Mouse (Mus musculus): ENCODE results near the gene Asic2. TPM values are rescaled to one million over a fixed set of nuclear protein-coding genes. Genes with fewer than 3 reads are reported as not detected.
A peak's percentile ranks its signal among the peaks of the same experiment; 100 is the strongest.

The Asic2 gene
- polyA plus RNA-seq, 1 experiment from 2014 or later: not detected

GRCm38 (mm10) chr11:81152460-81153160 is 815.6 kb downstream of the Asic2 start:
- 0 out of 2 replicates have a peak, but pooled peaks cover 8% of the 10 kb centered on the region for H3K4me1 ChIP-seq (replicated peaks)
- peak overlapping the region; percentile 43 for H3K4me3 ChIP-seq (replicated peaks)
- DNase-seq: no peak
- H3K9ac ChIP-seq: no peak overlapping the region
- H3K36me3 ChIP-seq: no peaks in the 10 kb centered on the region
- peaks cover 70% of the 10 kb centered on the region for H3K27me3 ChIP-seq
- no peak overlapping the region for H3K27ac ChIP-seq
- WGBS (ENCODE audit: insufficient replicate concordance): under 1% methylated on average over 51 of the region's 55 CpGs
- H3K9me3 ChIP-seq (replicated peaks): no peaks in the 10 kb centered on the region
- ATAC-seq (ENCODE audit: low read depth): no peak
- peak overlapping the region; percentile 63 for H3K4me2 ChIP-seq

- no peak overlapping the region for H3K27ac ChIP-seq
- peak overlapping the region; percentile 43 for H3K4me3 ChIP-seq (replicated peaks)
- H3K9me3 ChIP-seq (replicated peaks): no peaks in the 10 kb centered on the region
- ATAC-seq (ENCODE audit: low read depth): no peak
- no peak for DNase-seq
- no peak overlapping the region for H3K9ac ChIP-seq
- peak overlapping the region; percentile 63 for H3K4me2 ChIP-seq
- 0 out of 2 replicates have a peak, but pooled peaks cover 8% of the 10 kb centered on the region for H3K4me1 ChIP-seq (replicated peaks)
- H3K36me3 ChIP-seq: no peaks in the 10 kb centered on the region
- 1% methylated on average over 36 of the region's 42 CpGs for WGBS (ENCODE audit: insufficient replicate concordance)
- peaks cover 70% of the 10 kb centered on the region for H3K27me3 ChIP-seq
These were observed 816.3 kb downstream of the Asic2 start for GRCm38 (mm10) chr11:81152021-81152385.

GRCm38 (mm10) chr11:81151286-81152020 is 816.8 kb downstream of the Asic2 start:
- peaks cover 70% of the 10 kb centered on the region for H3K27me3 ChIP-seq
- H3K4me3 ChIP-seq (replicated peaks): peak overlapping the region; percentile 43
- H3K36me3 ChIP-seq: no peaks in the 10 kb centered on the region
- no peak for ATAC-seq (ENCODE audit: low read depth)
- H3K9ac ChIP-seq: no peak overlapping the region
- H3K4me2 ChIP-seq: peak overlapping the region; percentile 63
- WGBS (ENCODE audit: insufficient replicate concordance): 5% methylated on average over 36 of the region's 36 CpGs
- no peak for DNase-seq
- 0 out of 2 replicates have a peak, but pooled peaks cover 8% of the 10 kb centered on the region for H3K4me1 ChIP-seq (replicated peaks)
- no peak overlapping the region for H3K27ac ChIP-seq
- H3K9me3 ChIP-seq (replicated peaks): no peaks in the 10 kb centered on the region

DNA sequence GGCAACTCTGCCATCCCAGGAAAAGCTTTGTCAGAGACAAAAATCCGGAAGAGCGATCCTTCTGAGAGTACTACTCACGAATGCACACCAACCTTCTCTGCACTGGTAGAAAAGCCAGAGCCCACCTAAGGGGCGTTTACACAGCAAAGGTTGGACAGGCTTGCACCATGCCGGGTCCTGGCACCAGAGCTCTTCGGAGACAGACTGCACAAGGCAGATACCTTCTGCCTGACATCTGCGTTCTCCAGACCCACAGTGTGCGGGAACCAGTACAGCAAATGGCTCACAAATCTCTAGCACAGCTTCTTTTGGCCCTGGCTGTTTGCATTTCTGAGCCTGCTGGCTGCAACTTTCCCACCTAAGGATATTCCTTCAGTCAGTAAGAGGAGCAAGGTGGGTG is 817.6 kb downstream of the Asic2 start:
- peaks cover 62% of the 10 kb centered on the region for H3K27me3 ChIP-seq
- H3K4me3 ChIP-seq (replicated peaks): no peak overlapping the region
- H3K4me2 ChIP-seq: no peak overlapping the region
- no peak overlapping the region for H3K27ac ChIP-seq
- no peaks in the 10 kb centered on the region for H3K36me3 ChIP-seq
- WGBS (ENCODE audit: insufficient replicate concordance): 61% methylated on average over 8 of the region's 8 CpGs
- H3K4me1 ChIP-seq (replicated peaks): 0 out of 2 replicates have a peak, but pooled peaks cover 8% of the 10 kb centered on the region
- H3K9me3 ChIP-seq (replicated peaks): no peaks in the 10 kb centered on the region
- DNase-seq (no peak), ATAC-seq (ENCODE audit: low read depth) (no peak)
- no peak overlapping the region for H3K9ac ChIP-seq

- Histone ChIP-seq H3K27me3 (peaks cover 41% of the 10 kb centered on the region), H3K4me3 (replicated peaks) (no peak overlapping the region), H3K9me3 (replicated peaks) (no peaks in the 10 kb centered on the region), H3K27ac (no peak overlapping the region), H3K4me2 (no peak overlapping the region), H3K9ac (no peak overlapping the region), H3K36me3 (no peaks in the 10 kb centered on the region), H3K4me1 (replicated peaks) (0 out of 2 replicates have a peak, but pooled peaks cover 8% of the 10 kb centered on the region)
- DNase-seq (no peak), ATAC-seq (ENCODE audit: low read depth) (no peak)
- WGBS (ENCODE audit: insufficient replicate concordance): 57% methylated on average over 10 of the region's 10 CpGs
These were observed 819.8 kb downstream of the Asic2 start for GRCm38 (mm10) chr11:81148423-81148822.

GRCm38 (mm10) chr11:81146574-81147157 is 821.6 kb downstream of the Asic2 start:
- Histone ChIP-seq H3K4me1 (replicated peaks) (no peaks in the 10 kb centered on the region), H3K27me3 (peaks cover 23% of the 10 kb centered on the region), H3K9ac (no peak overlapping the region), H3K4me3 (replicated peaks) (no peak overlapping the region), H3K36me3 (no peaks in the 10 kb centered on the region), H3K4me2 (no peak overlapping the region), H3K27ac (no peak overlapping the region), H3K9me3 (replicated peaks) (no peaks in the 10 kb centered on the region)
- no peak for ATAC-seq (ENCODE audit: low read depth)
- no peak for DNase-seq
- 63% methylated on average over 9 of the region's 9 CpGs for WGBS (ENCODE audit: insufficient replicate concordance)

DNA sequence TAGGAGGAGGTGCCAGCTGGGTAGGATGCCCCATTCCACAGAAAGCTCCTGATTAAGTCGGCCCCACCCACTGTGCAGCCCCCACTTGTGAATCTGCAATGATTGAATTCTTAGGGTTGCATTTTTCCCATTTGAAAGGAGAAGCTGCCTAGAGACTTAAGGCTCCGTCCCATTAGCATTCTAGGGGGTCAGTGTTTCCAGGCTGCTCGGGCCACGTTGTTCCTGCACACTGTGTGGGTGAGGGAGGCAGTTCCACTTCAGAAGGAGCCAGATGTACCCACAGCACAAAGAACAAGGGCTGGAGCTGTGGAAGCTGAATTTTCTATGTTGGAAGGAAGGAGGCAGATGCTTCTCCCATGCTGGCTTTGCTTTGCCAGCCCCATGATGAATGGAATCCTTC is 833.1 kb downstream of the Asic2 start:
- no peaks in the 10 kb centered on the region for H3K4me1 ChIP-seq (replicated peaks)
- 43% methylated on average over 4 of the region's 4 CpGs for WGBS (ENCODE audit: insufficient replicate concordance)
- no peak overlapping the region for H3K4me2 ChIP-seq
- no peak overlapping the region for H3K27ac ChIP-seq
- no peak for DNase-seq
- no peaks in the 10 kb centered on the region for H3K27me3 ChIP-seq
- no peaks in the 10 kb centered on the region for H3K36me3 ChIP-seq
- no peak overlapping the region for H3K9ac ChIP-seq
- H3K4me3 ChIP-seq (replicated peaks): no peak overlapping the region
- no peaks in the 10 kb centered on the region for H3K9me3 ChIP-seq (replicated peaks)
- no peak for ATAC-seq (ENCODE audit: low read depth)

GRCm38 (mm10) chr11:81133950-81134349 is 834.3 kb downstream of the Asic2 start:
- Histone ChIP-seq H3K9ac (no peak overlapping the region), H3K36me3 (no peaks in the 10 kb centered on the region), H3K4me2 (no peak overlapping the region), H3K27me3 (no peaks in the 10 kb centered on the region), H3K9me3 (replicated peaks) (no peaks in the 10 kb centered on the region), H3K4me1 (replicated peaks) (no peaks in the 10 kb centered on the region), H3K4me3 (replicated peaks) (no peak overlapping the region), H3K27ac (no peak overlapping the region)
- WGBS (ENCODE audit: insufficient replicate concordance): 10% methylated on average over 5 of the region's 5 CpGs
- no peak for ATAC-seq (ENCODE audit: low read depth)
- no peak for DNase-seq

DNA sequence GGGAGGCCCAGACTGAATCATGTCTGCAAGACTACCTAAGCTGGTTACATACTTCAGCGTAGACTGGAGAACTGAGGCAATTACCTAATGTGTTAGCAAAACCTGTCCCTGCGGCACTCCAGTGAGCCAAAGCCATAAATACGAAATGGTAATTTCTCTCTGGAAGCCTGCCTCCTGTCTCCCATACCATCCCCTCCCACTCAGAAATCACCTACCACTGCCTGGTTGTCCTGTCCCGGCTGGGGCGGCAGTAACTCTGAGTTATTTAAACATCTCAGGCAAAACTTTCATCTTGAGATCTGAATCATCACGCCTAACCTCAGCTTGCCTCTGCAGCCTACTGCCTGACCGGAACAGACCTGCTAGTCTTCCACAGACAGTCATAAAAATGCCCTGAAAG is 835.6 kb downstream of the Asic2 start:
- Histone ChIP-seq H3K27me3 (no peaks in the 10 kb centered on the region), H3K27ac (no peak overlapping the region), H3K4me2 (no peak overlapping the region), H3K9ac (no peak overlapping the region), H3K4me1 (replicated peaks) (no peaks in the 10 kb centered on the region), H3K4me3 (replicated peaks) (no peak overlapping the region), H3K36me3 (no peaks in the 10 kb centered on the region), H3K9me3 (replicated peaks) (no peaks in the 10 kb centered on the region)
- no peak for DNase-seq
- 66% methylated on average over 7 of the region's 7 CpGs for WGBS (ENCODE audit: insufficient replicate concordance)
- no peak for ATAC-seq (ENCODE audit: low read depth)

DNA sequence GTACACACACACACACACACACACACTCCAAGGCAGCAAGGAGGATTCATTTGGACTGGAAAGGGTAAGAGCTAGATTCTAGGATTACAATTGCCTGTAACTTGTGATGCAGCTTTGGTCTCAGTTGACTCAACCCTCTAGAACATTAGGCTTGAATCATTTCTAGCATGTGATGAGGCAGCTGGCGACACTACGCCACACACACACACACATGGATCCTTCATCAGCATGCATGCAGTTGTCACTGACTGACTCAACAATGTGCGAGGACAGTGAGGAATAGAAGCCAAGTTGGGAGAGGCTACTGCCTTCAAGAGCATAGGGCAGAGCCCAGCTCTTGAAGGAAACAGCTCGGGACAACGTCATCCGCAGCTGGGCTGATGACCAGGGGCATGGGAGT is 843.9 kb downstream of the Asic2 start:
- Histone ChIP-seq H3K27ac (no peak overlapping the region), H3K4me3 (replicated peaks) (no peak overlapping the region), H3K9me3 (replicated peaks) (no peaks in the 10 kb centered on the region), H3K9ac (no peak overlapping the region), H3K4me1 (replicated peaks) (no peaks in the 10 kb centered on the region), H3K36me3 (no peaks in the 10 kb centered on the region), H3K4me2 (no peak overlapping the region), H3K27me3 (no peaks in the 10 kb centered on the region)
- ATAC-seq (ENCODE audit: low read depth) (no peak), DNase-seq (no peak)
- WGBS (ENCODE audit: insufficient replicate concordance): 75% methylated on average over 6 of the region's 6 CpGs

GRCm38 (mm10) chr11:81120024-81120576 is 848.2 kb downstream of the Asic2 start:
- H3K4me3 ChIP-seq (replicated peaks): no peak overlapping the region
- no peak overlapping the region for H3K9ac ChIP-seq
- DNase-seq (no peak), ATAC-seq (ENCODE audit: low read depth) (no peak)
- WGBS (ENCODE audit: insufficient replicate concordance): 63% methylated on average over 8 of the region's 8 CpGs
- H3K36me3 ChIP-seq: no peaks in the 10 kb centered on the region
- no peaks in the 10 kb centered on the region for H3K4me1 ChIP-seq (replicated peaks)
- no peaks in the 10 kb centered on the region for H3K27me3 ChIP-seq
- no peaks in the 10 kb centered on the region for H3K9me3 ChIP-seq (replicated peaks)
- no peak overlapping the region for H3K4me2 ChIP-seq
- H3K27ac ChIP-seq: no peak overlapping the region

Measured in liver, embryonic 13.5 days (tissue).